Mouse (Mus musculus): ENCODE measurements at regions not wholly inside any gene's neighbourhood (a gene's known extent, or its start where the extent isn't known, plus 50 kb on each side); places are given as distances from the start of the nearest gene placed in this dataset.

DNA sequence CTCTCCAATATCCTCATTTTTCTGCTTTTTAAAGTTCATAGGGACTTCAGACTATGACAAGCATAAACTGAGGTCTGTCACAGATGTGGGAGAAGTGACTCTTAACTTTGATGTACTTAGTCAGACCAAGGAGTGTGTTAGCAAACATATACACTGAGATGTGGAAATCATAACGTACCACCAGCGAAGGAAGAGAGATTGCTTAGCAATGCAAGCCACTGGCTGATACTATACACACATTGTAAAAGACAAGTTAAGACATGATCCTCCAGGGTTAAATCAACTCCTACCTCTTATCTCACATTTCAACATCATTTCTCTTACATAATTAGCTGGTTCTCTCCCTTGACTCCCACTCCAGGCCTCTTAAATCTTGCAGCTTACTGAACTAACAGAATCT lies 227.9 kb upstream of the Rarb start:
- no peak for ATAC-seq (ENCODE audit: insufficient number of reproducible peaks, insufficient read depth, low FRiP score, low read depth)
- no peak overlapping the region for H3K4me2 ChIP-seq (replicated peaks; ENCODE audit: low read depth, low read length)
- no peak overlapping the region for H3K4me3 ChIP-seq (ENCODE audit: low read depth, low read length)
- H3K27me3 ChIP-seq (ENCODE audit: control insufficient read depth, insufficient read depth, low read length) = no peaks in the 10 kb centered on the region
- no peaks in the 10 kb centered on the region for H3K36me3 ChIP-seq (ENCODE audit: control insufficient read depth, insufficient read depth, low read length)
- no peak overlapping the region for H3K9ac ChIP-seq (replicated peaks; ENCODE audit: low read depth, low read length)
- WGBS = 50% methylated on average over 2 of the region's 2 CpGs
- no peak overlapping the region for H3K27ac ChIP-seq (ENCODE audit: low read length)
- H3K4me1 ChIP-seq (ENCODE audit: control insufficient read depth, insufficient read depth, low read length) = no peaks in the 10 kb centered on the region
- no peaks in the 10 kb centered on the region for H3K9me3 ChIP-seq (ENCODE audit: control insufficient read depth, low read depth, low read length)

DNA sequence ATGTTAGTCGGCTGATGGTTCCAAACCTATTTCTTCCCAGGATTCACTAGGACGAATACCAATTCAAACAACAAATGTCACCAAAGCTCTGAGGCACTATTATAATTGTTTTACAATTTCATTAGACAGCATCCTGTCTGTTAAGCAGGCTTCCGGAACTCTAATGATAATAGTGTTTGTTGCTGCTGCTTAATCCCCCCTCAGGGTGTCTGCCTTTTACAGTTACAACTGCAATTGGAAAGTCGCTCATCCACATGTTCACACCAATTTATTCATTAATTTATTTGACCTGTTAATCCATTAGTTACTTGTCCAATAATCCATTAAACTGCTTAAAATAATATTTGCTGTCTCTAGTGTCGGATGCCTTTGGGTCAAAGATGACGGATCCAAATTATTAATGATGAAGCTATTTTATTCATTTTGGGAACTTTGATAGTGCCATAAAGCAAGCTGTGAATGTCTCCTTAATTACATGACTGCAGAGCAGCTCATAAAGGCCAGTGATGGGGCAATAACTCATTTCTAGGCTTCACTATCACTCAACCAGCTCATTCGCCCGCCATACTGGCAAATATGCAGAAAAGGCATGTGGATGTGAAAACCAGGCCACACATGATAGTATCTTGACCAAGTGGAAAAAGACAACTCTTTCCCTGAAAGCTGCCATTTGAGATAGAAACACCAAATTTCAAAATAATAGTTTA lies 226.6 kb upstream of the Rarb start:
- Histone ChIP-seq H3K4me3 (ENCODE audit: low read depth, low read length) (no peak overlapping the region), H3K9me3 (ENCODE audit: control insufficient read depth, low read depth, low read length) (no peaks in the 10 kb centered on the region), H3K27me3 (ENCODE audit: control insufficient read depth, insufficient read depth, low read length) (no peaks in the 10 kb centered on the region), H3K4me2 (replicated peaks; ENCODE audit: low read depth, low read length) (no peak overlapping the region), H3K36me3 (ENCODE audit: control insufficient read depth, insufficient read depth, low read length) (no peaks in the 10 kb centered on the region), H3K4me1 (ENCODE audit: control insufficient read depth, insufficient read depth, low read length) (no peaks in the 10 kb centered on the region), H3K9ac (replicated peaks; ENCODE audit: low read depth, low read length) (no peak overlapping the region), H3K27ac (ENCODE audit: low read length) (no peak overlapping the region)
- ATAC-seq (ENCODE audit: insufficient number of reproducible peaks, insufficient read depth, low FRiP score, low read depth) = no peak
- 86% methylated on average over 8 of the region's 8 CpGs for WGBS

DNA sequence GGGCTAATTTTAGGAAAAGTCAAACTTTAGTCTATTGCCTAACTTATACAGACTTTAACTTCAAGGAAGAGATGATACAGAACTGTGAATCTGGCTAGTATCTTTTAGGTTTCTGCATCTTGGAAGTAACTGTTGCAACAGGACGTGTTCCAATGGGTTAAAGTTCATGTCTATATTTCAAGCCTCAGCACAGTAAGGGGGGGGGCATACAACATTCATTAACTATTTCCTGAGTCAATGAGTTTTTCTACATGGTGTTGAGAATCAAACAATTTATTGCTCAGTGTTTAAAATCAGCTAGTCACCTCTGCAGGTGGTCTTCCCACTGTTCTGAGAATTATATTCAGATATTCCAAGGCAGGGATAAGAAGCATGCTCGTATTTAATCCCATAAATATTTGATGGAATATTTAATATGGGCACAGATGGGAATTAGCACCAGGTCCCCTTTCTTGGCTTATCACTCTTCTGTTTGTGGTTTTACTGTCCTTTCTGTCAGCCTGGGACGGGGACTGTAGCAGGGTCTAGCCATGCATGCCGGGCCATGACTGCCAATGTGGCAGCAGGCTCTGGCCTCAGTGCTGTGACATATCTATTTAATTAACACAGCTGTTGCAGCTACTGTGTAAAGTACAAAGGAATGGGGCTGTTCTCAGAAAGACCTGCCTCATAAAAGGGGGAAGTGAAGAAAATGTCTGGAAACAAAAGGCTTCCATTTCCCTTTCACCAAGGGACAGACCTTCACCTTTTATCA lies 201.8 kb upstream of the Rarb start:
- Histone ChIP-seq H3K4me1 (ENCODE audit: control insufficient read depth, insufficient read depth, low read length) (no peaks in the 10 kb centered on the region), H3K9ac (replicated peaks; ENCODE audit: low read depth, low read length) (no peak overlapping the region), H3K36me3 (ENCODE audit: control insufficient read depth, insufficient read depth, low read length) (no peaks in the 10 kb centered on the region), H3K27me3 (ENCODE audit: control insufficient read depth, insufficient read depth, low read length) (no peaks in the 10 kb centered on the region), H3K4me3 (ENCODE audit: low read depth, low read length) (no peak overlapping the region), H3K9me3 (ENCODE audit: control insufficient read depth, low read depth, low read length) (no peaks in the 10 kb centered on the region), H3K4me2 (replicated peaks; ENCODE audit: low read depth, low read length) (no peak overlapping the region), H3K27ac (ENCODE audit: low read length) (no peak overlapping the region)
- WGBS = 53% methylated on average over 4 of the region's 4 CpGs
- no peak for ATAC-seq (ENCODE audit: insufficient number of reproducible peaks, insufficient read depth, low FRiP score, low read depth)

DNA sequence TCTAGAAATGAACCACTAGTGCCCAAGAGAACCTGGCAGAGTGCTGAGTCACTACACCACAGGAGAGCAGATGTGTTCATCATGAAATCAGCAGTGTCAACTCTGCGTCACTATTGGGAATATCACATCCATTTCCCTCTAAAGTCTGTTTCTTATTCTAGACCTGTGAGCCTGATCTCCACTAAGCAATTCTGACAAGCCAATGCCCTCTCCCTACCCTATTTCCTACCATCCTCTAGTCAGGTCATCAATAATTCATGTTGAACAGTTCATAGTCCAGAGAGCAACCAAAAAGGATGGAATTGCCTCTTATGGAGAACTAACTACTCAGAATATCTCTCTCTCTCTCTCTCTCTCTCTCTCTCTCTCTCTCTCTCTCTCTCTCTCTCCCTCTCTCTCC lies 194.0 kb upstream of the Rarb start:
- Histone ChIP-seq H3K4me3 (ENCODE audit: low read depth, low read length) (no peak overlapping the region), H3K9ac (replicated peaks; ENCODE audit: low read depth, low read length) (no peak overlapping the region), H3K4me2 (replicated peaks; ENCODE audit: low read depth, low read length) (no peak overlapping the region), H3K36me3 (ENCODE audit: control insufficient read depth, insufficient read depth, low read length) (no peaks in the 10 kb centered on the region), H3K4me1 (ENCODE audit: control insufficient read depth, insufficient read depth, low read length) (no peaks in the 10 kb centered on the region), H3K9me3 (ENCODE audit: control insufficient read depth, low read depth, low read length) (no peaks in the 10 kb centered on the region), H3K27me3 (ENCODE audit: control insufficient read depth, insufficient read depth, low read length) (no peaks in the 10 kb centered on the region), H3K27ac (ENCODE audit: low read length) (no peak overlapping the region)
- 93% methylated on average over 1 of the region's 1 CpGs for WGBS
- ATAC-seq (ENCODE audit: insufficient number of reproducible peaks, insufficient read depth, low FRiP score, low read depth) = no peak

DNA sequence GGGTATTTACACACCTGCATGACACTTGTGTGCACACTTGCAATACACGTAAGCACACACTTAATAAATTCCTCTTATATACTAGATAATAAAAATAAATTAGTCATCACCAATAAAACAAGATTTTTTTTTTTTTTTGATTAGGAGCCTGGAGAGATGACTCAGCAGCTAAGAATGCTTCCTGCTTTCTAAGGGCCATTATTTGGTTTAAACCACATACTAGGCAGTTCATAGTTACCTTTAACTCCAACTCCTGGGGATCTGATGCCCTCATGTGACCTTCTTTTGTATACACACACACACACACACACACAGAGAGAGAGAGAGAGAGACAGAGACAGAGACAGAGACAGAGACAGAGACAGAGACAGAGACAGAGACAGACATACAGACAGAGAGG lies 193.2 kb upstream of the Rarb start:
- H3K9me3 ChIP-seq (ENCODE audit: control insufficient read depth, low read depth, low read length) = no peaks in the 10 kb centered on the region
- ATAC-seq (ENCODE audit: insufficient number of reproducible peaks, insufficient read depth, low FRiP score, low read depth) = no peak
- H3K4me3 ChIP-seq (ENCODE audit: low read depth, low read length) = no peak overlapping the region
- no peaks in the 10 kb centered on the region for H3K27me3 ChIP-seq (ENCODE audit: control insufficient read depth, insufficient read depth, low read length)
- H3K4me2 ChIP-seq (replicated peaks; ENCODE audit: low read depth, low read length) = no peak overlapping the region
- 87% methylated on average over 1 of the region's 1 CpGs for WGBS
- H3K4me1 ChIP-seq (ENCODE audit: control insufficient read depth, insufficient read depth, low read length) = no peaks in the 10 kb centered on the region
- no peak overlapping the region for H3K9ac ChIP-seq (replicated peaks; ENCODE audit: low read depth, low read length)
- no peaks in the 10 kb centered on the region for H3K36me3 ChIP-seq (ENCODE audit: control insufficient read depth, insufficient read depth, low read length)
- no peak overlapping the region for H3K27ac ChIP-seq (ENCODE audit: low read length)

DNA sequence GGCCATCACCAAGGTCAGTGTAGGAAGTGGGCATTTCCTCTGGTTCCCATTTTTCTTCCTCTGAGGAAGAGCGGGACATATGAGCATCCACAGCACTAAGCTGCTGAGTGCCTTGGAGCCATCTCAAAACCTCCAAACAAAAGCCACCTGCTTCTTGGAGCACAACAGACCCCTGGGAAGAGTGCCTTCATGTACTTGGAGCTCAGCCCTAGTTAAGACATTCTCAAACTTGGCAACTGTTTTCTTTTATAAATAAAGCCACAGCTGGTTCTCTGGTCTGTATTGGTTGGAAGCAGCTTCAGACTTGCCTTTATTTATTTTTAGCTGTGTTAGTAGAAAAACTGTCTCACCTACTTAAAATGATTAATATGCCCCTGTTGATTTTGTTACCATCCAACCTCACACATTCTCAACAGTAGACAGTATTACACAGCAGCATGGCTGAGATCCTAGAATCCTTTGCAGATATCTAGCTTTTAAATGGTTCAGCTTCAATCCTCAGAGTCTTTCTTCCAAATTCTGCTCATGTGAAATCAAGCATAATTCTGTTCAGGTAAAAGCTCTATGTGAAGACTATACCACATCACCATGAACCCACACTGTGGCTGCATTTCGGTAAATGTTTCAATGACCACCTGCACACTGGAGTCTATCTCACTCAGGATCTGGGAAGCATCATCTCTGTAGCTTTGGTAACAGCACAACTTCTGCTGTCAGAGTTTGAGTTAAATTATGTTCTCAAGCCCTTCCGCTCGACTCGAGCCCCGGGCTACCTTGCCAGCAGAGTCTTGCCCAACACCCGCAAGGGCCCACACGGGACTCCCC lies 186.4 kb upstream of the Rarb start:
- no peak overlapping the region for H3K4me2 ChIP-seq (replicated peaks; ENCODE audit: low read depth, low read length)
- H3K9me3 ChIP-seq (ENCODE audit: control insufficient read depth, low read depth, low read length) = no peaks in the 10 kb centered on the region
- peak overlapping the region; percentile 81 for H3K27ac ChIP-seq (ENCODE audit: low read length)
- ATAC-seq (ENCODE audit: insufficient number of reproducible peaks, insufficient read depth, low FRiP score, low read depth) = peak; percentile 86; the same call in 1 of the 2 replicates
- H3K36me3 ChIP-seq (ENCODE audit: control insufficient read depth, insufficient read depth, low read length) = no peaks in the 10 kb centered on the region
- H3K4me3 ChIP-seq (ENCODE audit: low read depth, low read length) = no peak overlapping the region
- 58% methylated on average over 8 of the region's 8 CpGs for WGBS
- H3K27me3 ChIP-seq (ENCODE audit: control insufficient read depth, insufficient read depth, low read length) = no peaks in the 10 kb centered on the region
- no peak overlapping the region for H3K9ac ChIP-seq (replicated peaks; ENCODE audit: low read depth, low read length)
- H3K4me1 ChIP-seq (ENCODE audit: control insufficient read depth, insufficient read depth, low read length) = 0 out of 2 replicates have a peak, but pooled peaks cover 9% of the 10 kb centered on the region

DNA sequence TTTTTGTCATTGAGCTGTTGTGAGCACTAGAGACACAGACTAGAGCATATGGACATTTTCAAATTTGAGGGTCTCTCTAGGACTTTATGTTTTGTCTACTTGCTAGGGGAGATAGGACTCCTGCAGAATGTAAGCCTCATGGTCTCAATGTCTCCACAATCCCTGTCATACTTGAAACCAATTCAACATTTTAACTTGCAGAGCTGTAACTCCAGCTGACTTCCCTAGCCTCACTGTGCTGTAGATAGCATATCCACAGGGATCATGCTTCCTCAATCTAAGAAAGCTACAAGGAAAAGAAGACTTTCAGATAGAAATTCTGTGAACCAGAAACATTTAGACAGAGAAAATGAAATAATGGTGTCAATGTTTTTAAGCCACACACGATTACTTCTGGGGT lies 185.8 kb upstream of the Rarb start:
- H3K27me3 ChIP-seq (ENCODE audit: control insufficient read depth, insufficient read depth, low read length) = no peaks in the 10 kb centered on the region
- peak overlapping the region; percentile 81 for H3K27ac ChIP-seq (ENCODE audit: low read length)
- no peaks in the 10 kb centered on the region for H3K36me3 ChIP-seq (ENCODE audit: control insufficient read depth, insufficient read depth, low read length)
- peak; percentile 33; the same call in 1 of the 2 replicates for ATAC-seq (ENCODE audit: insufficient number of reproducible peaks, insufficient read depth, low FRiP score, low read depth)
- H3K4me2 ChIP-seq (replicated peaks; ENCODE audit: low read depth, low read length) = no peak overlapping the region
- H3K9ac ChIP-seq (replicated peaks; ENCODE audit: low read depth, low read length) = no peak overlapping the region
- H3K9me3 ChIP-seq (ENCODE audit: control insufficient read depth, low read depth, low read length) = no peaks in the 10 kb centered on the region
- H3K4me3 ChIP-seq (ENCODE audit: low read depth, low read length) = no peak overlapping the region
- WGBS = 52% methylated on average over 1 of the region's 1 CpGs
- 0 out of 2 replicates have a peak, but pooled peaks cover 9% of the 10 kb centered on the region for H3K4me1 ChIP-seq (ENCODE audit: control insufficient read depth, insufficient read depth, low read length)

DNA sequence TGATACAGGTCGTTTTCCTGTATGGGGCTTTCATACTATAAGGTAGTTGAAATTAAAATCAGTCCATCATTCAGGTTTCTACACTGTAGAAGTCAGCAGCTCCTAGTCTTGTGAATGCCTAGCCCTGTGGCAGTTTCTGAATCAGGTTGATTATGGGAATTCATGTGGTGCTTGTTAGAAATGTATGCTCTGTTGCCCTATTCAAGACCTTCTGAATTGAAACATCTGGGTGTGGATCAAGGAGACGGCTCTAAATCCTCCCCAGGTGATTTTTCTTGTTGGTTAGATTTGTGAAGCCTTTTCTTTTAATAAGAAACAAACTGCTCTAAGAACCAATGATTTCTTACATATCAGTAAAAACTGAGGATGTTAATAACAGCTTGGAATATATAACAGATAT lies 177.8 kb upstream of the Rarb start:
- ATAC-seq (ENCODE audit: insufficient number of reproducible peaks, insufficient read depth, low FRiP score, low read depth) = no peak
- H3K9me3 ChIP-seq (ENCODE audit: control insufficient read depth, low read depth, low read length) = no peaks in the 10 kb centered on the region
- no peaks in the 10 kb centered on the region for H3K36me3 ChIP-seq (ENCODE audit: control insufficient read depth, insufficient read depth, low read length)
- H3K27ac ChIP-seq (ENCODE audit: low read length) = no peak overlapping the region
- 59% methylated on average over 2 of the region's 2 CpGs for WGBS
- H3K27me3 ChIP-seq (ENCODE audit: control insufficient read depth, insufficient read depth, low read length) = no peaks in the 10 kb centered on the region
- no peak overlapping the region for H3K9ac ChIP-seq (replicated peaks; ENCODE audit: low read depth, low read length)
- no peaks in the 10 kb centered on the region for H3K4me1 ChIP-seq (ENCODE audit: control insufficient read depth, insufficient read depth, low read length)
- no peak overlapping the region for H3K4me2 ChIP-seq (replicated peaks; ENCODE audit: low read depth, low read length)
- H3K4me3 ChIP-seq (ENCODE audit: low read depth, low read length) = no peak overlapping the region
